Mouse (Mus musculus): ENCODE data around the gene Zfhx3. TPM values are rescaled to one million over a fixed set of nuclear protein-coding genes. Genes with fewer than 3 reads are reported as not detected.

Gene Zfhx3
- total RNA-seq, 4 experiments from 2014 or later, result 7.9 to 9.2 (median 8.0) TPM

- no peak for DNase-seq (ENCODE audit: low spot score in 2 of 2)
Observed at GRCm38 (mm10) chr8:108017727-108018126, 75.3 kb downstream of the Zfhx3 start.

DNA sequence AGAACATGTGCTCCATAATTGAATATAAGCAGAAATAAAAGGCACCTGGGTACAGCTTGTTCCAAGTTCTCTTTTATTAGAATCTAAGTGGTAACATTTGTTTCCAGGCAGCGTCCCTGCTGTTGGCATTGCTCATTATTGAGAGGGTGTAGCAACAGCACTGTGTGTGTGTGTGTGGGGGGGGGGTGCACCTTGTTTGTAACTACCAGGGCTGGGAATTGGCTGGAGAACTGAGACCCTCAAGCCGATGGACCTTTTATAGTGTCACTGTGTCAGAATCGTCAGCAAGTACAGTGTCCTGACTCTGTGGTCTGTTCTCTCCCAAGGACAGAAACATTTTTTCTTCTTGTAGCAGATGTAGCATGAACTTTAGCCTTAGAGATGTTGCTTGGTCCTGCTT is 77.2 kb downstream of the Zfhx3 start:
- DNase-seq (ENCODE audit: low spot score in 2 of 2), result no peak

DNA sequence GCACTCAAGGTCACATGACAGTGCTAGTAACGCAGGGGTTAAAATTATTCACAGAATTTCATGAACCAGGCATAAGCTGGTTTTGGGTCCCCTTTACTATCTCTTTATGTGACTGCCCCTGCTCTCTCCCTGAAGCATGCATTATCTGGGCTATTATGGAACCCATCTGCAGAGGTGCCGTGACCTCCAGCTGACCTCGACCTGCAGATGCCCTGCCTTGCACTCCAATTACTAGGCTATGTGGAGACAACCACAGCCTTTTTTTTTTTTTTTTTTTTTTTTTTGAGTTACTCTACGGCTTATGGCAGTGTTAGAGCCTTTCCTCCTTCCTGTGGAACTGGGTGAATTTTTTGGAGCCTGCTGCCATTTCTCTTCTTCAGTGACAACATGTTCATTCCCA is 80.0 kb downstream of the Zfhx3 start:
- DNase-seq (ENCODE audit: low spot score in 2 of 2), result no peak

GRCm38 (mm10) chr8:108024331-108024730 is 81.9 kb downstream of the Zfhx3 start:
- DNase-seq (ENCODE audit: low spot score in 2 of 2), result no peak

DNA sequence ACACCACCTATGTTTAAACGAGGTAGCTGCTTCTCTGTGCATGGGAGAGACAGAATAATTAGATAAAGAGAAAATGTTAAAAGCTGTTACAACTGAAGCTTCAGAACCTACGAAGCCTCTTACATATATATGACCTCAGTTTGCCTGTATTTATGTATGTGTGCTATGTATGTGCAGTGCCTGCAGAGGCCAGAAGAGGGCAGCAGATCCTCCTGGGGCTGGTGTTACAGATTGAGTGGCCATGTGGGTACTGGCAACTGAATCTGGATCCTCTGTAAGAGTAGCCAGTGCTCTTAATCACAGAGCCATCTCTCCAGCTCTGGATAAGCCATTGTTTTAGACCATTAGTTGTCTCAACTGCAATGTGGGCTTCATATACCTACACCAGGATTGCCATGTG is 82.8 kb downstream of the Zfhx3 start:
- no peak for DNase-seq (ENCODE audit: low spot score in 2 of 2)

DNA sequence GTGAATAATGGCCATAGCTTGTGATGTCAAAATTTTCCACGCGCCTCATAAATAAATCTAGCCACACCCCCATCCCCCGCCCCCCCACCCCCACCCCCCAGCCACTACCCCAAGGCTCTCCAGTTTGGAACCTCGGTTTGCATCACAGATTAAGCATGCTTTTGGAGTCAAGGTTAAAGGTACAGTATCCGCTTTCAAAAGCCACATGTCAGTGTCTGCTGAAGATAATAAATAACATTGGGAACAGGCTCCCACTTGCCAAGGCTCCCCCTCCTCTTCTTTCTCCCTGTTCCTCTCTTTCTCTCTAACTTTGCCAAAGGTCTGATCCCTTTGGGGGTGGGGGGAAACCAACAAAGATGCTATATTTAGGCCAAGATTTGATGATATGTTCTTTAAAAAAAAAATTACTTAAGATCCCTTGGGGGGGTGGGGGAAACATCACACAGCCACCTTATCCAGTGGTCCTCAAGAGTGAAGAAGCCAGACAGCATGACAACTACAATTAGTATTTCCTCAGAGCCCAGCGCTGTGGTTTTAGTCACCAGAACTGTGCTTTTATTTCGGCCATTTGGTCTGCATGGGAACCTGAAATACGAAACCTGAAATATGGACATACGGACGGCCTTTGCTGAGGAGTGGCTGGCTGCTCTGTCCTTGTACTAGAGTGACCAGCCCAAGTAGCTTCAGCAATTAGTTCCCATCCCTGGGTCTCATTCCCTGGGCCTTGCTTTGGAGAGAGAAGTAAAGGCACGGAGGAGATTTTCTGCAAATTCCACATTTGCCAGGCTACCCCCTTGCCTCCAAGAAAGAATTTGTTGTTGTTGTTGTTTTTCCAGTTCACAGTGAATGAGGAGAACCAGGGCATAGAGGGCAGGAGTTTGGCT is 84.4 kb downstream of the Zfhx3 start:
- no peak for DNase-seq (ENCODE audit: low spot score in 2 of 2)

DNA sequence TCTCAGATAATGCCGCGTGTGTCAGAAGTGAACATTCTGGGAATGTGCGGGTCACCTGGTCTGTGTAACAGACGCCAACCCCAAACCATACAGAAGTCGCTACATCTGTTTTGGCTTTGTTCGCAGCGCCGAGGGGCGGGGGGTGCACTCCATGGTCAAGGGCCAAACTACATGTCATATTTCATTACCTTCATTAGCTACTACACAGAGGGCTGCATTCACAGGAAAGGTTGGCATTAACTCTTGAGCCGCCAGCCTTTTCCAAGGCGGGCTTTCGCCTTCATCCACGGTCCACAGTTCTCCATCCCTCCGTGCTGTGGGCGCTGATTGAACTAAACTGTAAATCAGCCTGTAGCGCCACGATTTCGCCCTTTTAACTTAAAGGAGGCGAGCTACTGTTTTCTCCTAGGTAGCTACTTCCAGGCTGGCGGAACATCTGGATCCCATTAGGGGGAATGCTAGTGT is 85.1 kb downstream of the Zfhx3 start:
- DNase-seq (ENCODE audit: low spot score in 2 of 2), result no peak

- no peak for DNase-seq (ENCODE audit: low spot score in 2 of 2)
Observed at GRCm38 (mm10) chr8:108028440-108028839, 86.0 kb downstream of the Zfhx3 start.

DNA sequence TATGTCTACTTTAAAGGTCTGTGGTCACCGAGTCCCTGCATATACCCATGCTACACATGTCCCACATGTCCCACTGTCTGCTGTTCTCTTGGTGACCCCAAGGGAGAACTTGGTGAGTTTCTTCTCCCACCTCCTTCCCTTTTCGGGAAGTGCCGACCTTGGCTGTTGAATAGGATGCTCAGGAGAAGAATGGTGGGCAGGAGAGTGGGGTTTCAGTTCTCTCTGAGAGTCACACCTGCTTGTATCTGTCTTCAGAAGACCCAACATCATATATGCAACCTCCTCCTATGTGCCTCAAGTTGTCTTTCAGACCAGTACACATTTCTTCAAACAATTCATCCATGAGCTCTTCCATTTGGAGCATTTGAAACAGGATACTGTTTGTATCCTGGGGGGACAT is 88.7 kb downstream of the Zfhx3 start:
- DNase-seq (ENCODE audit: low spot score in 2 of 2), result no peak

GRCm38 (mm10) chr8:108034070-108034469 is 91.6 kb downstream of the Zfhx3 start:
- DNase-seq (ENCODE audit: low spot score in 2 of 2), result no peak

GRCm38 (mm10) chr8:108034726-108035125 is 92.3 kb downstream of the Zfhx3 start:
- no peak for DNase-seq (ENCODE audit: low spot score in 2 of 2)

- no peak for DNase-seq (ENCODE audit: low spot score in 2 of 2)
Observed at GRCm38 (mm10) chr8:108043618-108044017, 101.2 kb downstream of the Zfhx3 start.

DNA sequence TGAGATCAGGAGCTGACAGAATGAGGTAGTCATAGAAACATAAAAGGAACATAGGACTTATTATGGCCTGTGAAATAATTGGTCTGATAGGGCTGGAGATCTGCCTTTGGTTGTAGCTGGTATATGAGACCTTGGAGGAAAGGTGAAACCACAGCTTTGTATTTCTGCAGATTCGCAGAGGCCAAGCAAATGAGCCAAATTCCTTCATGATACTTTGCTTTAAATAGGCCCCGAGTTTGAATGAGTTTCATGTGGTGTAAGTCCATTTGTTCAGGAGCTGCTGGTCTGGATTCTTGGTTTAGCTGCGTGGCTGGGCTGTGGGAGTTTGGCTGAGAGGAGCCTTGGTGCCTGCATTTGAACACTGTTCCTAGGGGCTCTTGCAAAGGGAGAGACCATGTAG is 101.7 kb downstream of the Zfhx3 start:
- no peak for DNase-seq (ENCODE audit: low spot score in 2 of 2)

- DNase-seq (ENCODE audit: low spot score in 2 of 2), result no peak
Observed at GRCm38 (mm10) chr8:108056241-108056640, 113.8 kb downstream of the Zfhx3 start.

DNA sequence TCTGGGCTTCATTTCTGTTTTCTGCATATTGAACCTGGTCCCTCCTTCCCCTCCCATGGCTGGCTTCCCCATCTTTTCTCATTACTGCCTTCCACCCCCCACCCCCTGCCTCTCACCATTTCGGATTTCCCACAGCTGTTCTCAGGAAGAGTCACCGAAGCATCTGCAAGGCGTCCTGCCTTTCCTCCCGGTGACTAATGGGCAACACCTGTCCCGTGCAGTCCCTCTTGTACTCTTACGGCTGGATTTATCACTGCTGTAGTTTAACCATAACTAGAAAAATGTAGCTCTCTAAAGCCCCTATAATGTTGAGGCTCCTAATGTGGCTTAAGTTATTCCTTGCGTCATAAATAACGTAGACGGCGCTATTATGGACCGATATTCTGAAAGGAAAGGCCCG is 119.5 kb downstream of the Zfhx3 start:
- no peak for DNase-seq (ENCODE audit: low spot score in 2 of 2)

DNA sequence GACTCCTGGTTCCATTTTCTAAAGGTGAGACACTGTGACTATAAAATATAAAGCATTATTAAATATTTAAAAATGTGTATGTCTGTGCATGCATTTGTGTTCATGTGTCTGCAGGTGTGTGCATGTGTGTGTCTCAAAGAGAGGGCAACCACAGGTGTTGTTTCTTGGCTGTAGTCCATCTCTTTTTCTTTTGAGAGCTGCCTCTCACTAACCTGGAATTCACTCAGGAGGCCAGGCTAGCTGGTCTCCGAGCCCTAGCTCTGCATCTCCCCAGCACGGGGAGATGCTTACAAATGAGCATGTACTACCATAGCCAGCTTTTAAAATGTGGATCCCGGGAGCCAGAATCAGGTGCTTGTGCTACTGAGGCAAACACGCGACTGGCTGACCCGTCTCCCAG is 124.7 kb downstream of the Zfhx3 start:
- DNase-seq (ENCODE audit: low spot score in 2 of 2), result no peak

- no peak for DNase-seq (ENCODE audit: low spot score in 2 of 2)
Observed at GRCm38 (mm10) chr8:108068195-108068594, 125.8 kb downstream of the Zfhx3 start.

GRCm38 (mm10) chr8:108070438-108070837 is 128.0 kb downstream of the Zfhx3 start:
- DNase-seq (ENCODE audit: low spot score in 2 of 2), result no peak

DNA sequence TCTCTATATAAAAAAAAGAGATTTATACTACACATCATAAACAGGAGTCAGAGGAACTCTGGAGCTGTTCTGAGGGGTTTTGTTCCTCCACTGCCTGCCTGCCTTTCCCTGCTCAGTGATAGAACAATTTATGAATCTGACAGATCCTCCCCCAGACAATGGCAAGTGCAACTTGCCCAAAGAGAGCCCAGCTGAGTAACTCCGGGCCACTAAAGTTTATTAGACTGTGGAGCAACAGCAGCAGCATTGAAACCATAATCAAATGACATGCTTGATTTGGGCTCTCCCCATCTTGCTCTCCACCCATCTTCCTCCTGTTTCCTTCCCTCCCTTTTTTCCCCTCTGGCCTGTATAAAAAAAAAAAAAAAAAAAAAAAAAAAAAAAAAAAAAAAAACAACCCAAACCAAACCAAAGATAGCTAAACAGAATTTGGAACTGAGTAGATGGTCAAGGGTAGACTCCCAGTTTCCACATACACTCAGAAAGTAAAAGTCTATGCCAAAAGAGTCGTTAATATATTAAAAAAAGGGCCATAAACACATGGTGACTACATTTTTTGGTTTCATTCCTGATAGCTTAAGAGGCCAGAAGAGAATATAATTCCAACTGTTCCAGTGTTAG is 129.8 kb downstream of the Zfhx3 start:
- no peak for DNase-seq (ENCODE audit: low spot score in 2 of 2)

DNA sequence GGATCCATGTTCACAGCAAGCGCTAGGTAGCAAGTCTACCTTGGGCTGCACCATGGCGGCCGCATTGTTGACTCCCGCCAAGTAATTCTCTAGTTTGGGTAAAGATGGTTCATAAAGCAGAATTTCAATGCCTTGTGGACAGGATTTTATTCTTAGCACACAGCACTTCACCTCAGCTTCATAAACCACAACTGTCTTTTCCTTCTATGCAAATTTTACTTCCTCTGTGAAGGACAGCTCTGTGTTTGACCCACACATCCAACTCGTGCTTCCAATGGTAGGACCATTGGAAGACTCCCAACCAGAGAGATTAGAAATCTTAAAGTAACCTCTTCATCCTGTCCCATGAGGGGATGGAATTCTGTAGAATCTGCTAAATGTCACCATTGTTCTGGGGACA is 130.4 kb downstream of the Zfhx3 start:
- no peak for DNase-seq (ENCODE audit: low spot score in 2 of 2)

GRCm38 (mm10) chr8:108075176-108075575 is 132.7 kb downstream of the Zfhx3 start:
- no peak for DNase-seq (ENCODE audit: low spot score in 2 of 2)

- DNase-seq (ENCODE audit: low spot score in 2 of 2), result no peak
Observed at GRCm38 (mm10) chr8:108078726-108079125, 136.3 kb downstream of the Zfhx3 start.

DNA sequence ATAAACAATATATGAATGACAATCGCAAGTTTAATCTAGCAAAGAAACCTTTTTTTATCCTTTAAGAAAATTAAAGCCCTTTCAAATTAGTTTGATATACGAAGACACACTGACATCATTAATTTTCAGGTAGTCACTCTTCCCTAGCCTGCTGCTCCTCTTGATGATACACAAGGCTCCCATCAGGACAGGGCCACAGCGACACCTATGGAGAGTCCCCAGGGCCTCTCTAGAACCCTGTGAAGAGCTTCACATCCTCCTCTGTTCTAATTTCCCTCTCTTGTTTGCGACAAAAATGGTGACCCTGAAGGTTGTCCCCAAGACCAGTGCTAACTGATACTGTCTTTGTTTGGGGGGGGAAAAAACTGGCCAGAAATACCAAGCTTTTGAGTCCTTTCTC is 144.5 kb downstream of the Zfhx3 start:
- DNase-seq (ENCODE audit: low spot score in 2 of 2), result no peak
